Mouse (Mus musculus) cerebellum, adult 9-11 months (tissue): ENCODE data around the gene Men1.

Source experiments
- DNase-seq: peaks from one replicate; pipeline ENCODE4 v3.0.0; 2022

Men1 gene

DNA sequence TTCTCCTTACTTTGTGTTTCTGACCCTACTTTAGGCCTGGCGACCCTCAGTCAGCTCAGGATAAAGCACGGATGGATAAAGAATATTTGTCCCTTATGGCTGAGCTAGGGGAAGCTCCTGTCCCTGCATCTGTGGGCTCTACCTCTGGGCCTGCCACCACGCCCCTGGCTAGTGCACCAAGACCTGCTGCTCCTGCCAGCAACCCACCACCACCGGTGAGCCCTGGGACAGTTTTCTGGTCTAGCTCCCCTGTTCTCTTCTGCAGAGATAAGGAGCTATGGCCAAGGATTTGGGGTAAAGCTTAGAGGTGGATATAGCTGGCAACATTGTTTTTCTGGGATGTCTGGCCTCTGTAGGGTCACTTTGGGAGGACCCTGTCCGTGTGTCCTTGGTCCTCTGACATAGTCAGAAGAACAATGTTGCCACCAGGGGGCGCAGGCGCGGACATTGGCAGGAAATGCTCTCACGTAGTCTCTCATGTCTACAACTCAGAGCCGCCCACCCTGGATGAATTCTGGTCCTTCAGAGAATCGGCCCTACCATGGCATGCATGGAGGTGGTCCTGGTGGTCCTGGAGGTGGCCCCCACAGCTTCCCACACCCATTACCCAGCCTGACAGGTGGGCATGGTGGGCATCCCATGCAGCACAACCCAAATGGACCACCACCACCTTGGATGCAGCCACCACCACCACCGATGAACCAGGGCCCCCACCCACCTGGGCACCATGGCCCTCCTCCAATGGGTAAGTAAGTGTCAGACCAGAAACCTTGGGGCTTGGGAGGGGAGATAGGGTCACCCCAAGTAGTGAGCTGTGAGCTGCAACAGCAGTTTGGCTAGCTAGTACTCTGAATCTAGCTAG, 39.0 kb downstream of the Men1 start:
- no peak for DNase-seq

- DNase-seq = peak; percentile 45
These were observed 39.8 kb downstream of the Men1 start for GRCm38 (mm10) chr19:6374571-6374970.

GRCm38 (mm10) chr19:6375423-6376254, 40.9 kb downstream of the Men1 start:
- peak; percentile 51 for DNase-seq

DNA sequence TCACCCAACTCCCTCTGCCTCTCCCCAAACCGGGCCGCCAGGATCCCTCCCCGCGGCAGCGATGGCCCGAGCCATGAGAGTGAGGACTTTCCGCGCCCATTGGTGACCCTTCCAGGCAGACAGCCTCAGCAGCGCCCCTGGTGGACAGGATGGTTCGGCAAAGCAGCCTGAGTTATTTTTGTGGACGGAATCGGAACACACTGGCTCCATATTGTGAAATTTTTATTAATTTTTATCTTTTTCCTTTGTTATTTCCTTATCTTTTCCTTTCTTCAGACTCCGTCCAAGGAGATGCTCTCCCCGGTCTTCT, 41.4 kb downstream of the Men1 start:
- DNase-seq = peak; percentile 73

- DNase-seq = no peak
These were observed 41.9 kb downstream of the Men1 start for GRCm38 (mm10) chr19:6376643-6377042.

- peak; percentile 51 for DNase-seq
These were observed 42.7 kb downstream of the Men1 start for GRCm38 (mm10) chr19:6377327-6378040.

GRCm38 (mm10) chr19:6380411-6381166, 45.8 kb downstream of the Men1 start:
- no peak for DNase-seq

- DNase-seq = no peak
These were observed 46.5 kb downstream of the Men1 start for GRCm38 (mm10) chr19:6381238-6381637.

GRCm38 (mm10) chr19:6382323-6382924, 47.6 kb downstream of the Men1 start:
- peak; percentile 84 for DNase-seq

GRCm38 (mm10) chr19:6383470-6383869, 48.7 kb downstream of the Men1 start:
- no peak for DNase-seq

DNA sequence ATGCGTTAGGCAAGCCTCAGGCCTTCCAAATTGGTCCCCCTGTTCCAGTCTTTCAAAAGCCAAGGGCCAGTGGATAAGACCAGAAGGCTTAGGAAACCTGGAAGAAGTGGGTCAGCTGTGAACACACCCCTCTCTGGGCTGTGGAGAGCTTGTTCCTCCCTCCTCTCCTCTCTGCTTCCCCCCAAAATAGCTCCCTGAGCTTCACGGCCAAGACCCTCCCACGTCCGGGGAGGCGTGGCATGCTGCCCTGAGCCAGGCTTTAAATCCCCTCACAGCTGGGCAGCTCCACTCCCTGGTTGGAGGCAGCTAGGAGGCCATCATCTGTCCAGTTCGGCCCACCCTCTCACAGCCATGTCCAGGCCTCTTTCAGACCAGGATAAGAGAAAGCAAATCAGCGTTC, 49.3 kb downstream of the Men1 start, which contains the start of gene Pygm:
Gene Pygm (plus strand): TSS at position 272 of the 400 bp plus-strand sequence.
- peak; percentile 66 for DNase-seq

DNA sequence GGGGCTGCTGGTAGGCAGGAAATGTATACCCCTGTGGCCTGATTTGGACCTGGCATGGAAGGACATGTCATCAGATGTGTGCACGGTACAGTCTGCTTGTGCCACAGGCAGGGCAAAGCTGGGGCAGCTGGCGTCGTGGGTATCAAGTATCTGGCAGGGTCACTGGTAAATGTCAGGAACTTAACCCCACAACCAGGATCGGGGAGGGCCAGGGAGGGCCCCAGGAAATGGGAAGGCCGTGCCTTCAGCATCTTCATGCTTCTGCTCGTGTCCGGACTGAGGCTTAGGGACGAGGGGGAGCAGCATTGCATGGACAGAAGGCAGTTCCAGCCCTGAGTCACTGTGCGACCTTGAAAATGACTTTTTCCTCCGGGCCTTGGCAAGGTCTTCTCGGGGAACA, 50.2 kb downstream of the Men1 start:
- peak; percentile 31 for DNase-seq

- DNase-seq = no peak
These were observed 50.6 kb downstream of the Men1 start for GRCm38 (mm10) chr19:6385419-6385818.

DNA sequence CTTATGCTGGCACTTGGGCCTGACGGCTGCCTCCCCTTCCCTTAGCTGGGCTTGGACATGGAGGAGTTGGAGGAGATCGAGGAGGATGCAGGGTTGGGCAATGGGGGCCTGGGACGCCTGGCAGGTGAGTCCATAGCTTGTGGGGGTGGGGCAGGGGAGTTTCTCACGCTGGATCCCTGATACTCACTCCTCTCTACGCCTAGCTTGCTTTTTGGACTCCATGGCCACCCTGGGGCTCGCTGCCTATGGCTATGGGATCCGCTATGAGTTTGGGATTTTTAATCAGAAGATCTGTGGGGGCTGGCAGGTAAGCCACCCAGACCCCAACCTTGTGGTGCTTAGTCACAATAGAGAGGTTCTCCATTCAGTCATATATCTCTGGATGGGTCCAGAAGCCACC, 51.0 kb downstream of the Men1 start:
- peak; percentile 45 for DNase-seq

GRCm38 (mm10) chr19:6386234-6386633, 51.5 kb downstream of the Men1 start:
- DNase-seq = peak; percentile 50

GRCm38 (mm10) chr19:6388006-6388405, 53.2 kb downstream of the Men1 start:
- DNase-seq = peak; percentile 83

DNA sequence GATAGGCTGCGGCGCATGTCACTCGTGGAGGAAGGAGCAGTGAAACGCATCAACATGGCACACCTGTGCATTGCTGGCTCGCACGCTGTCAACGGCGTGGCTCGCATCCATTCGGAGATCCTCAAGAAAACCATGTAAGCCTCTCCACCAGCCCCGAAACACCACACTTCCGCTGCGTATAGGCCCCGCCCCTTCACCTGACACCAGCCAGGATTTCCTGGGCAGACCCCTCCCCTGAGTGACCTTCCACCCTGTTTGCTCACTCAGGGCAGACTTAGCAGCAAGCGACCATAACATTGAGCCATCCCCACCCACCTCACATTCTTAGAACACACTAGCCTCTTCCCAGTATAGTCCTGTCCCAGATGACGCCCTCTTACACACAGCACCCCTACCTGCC, 55.0 kb downstream of the Men1 start:
- DNase-seq = no peak

DNA sequence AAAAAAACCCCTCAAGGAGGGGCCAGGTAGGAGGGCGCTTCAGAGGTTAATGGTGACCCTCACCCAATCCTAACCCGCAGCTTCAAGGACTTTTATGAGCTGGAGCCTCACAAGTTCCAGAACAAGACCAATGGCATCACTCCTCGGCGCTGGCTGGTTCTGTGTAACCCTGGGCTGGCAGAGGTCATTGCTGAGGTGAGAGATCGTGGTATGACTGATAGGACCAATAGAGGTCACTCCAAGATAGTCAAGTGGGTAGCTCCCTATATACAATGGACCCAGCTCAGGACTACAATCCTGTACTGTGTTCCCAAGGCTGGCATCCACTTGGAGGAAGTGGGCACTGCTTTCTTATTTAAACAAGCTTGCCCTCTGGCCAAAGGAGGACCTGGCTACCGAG, 55.5 kb downstream of the Men1 start:
- no peak for DNase-seq
